Mouse (Mus musculus): ENCODE measurements around the gene Plcb1. TPM values are rescaled to one million over a fixed set of nuclear protein-coding genes. Genes with fewer than 3 reads are reported as not detected.

Gene Plcb1
- polyA plus RNA-seq, 1 experiment from 2014 or later = 8.7 TPM

DNA sequence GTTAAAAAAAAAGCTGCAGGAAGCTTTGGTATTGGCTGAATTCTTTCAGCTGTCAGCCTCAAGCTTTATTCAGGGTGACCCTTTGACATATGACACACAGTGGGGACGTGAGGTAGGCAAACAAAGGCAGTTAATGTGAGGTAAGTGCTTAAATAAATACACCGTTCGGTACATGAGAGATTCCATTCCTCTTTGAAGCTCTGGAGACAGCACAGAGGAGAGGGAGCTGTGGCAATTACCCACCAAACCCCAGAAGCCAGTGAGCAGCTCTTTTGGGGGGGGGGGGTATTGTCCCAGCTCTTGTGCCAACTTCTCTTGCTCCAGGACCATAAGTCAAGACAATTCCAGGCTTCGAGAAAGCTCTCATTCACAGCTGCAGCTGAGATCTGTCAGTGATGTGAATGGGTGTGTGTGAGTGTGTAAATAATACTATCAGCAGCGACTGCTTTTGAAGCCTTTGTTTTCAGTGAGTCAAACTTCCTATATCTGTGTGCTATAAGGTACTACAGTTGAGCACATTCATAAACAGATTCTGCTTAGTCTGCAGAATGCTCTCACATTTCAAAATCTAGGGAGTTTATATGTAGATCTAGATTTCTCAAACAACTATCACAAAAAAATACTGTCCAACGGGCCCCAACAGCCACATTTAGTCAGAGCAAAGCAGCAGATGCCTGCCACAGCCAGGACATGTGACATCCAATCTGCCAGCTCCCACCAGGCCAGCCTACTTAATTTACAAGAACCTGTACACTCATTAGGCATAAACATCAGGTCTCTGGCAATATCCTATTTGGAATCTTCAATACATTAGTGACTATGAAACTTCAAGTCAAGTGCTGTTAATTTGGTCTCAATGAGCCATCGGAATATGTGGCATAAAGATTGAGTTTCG is 40.5 kb downstream of the Plcb1 start:
- H3K36me3 ChIP-seq (ENCODE audit: control insufficient read depth, insufficient read depth, low read length) = no peaks in the 10 kb centered on the region
- no peaks in the 10 kb centered on the region for H3K9me3 ChIP-seq (ENCODE audit: control insufficient read depth, low read length)
- ATAC-seq (ENCODE audit: low read depth) = no peak
- H3K4me3 ChIP-seq (ENCODE audit: low read depth, low read length) = no peak overlapping the region
- 36% methylated on average over 8 of the region's 8 CpGs for WGBS
- no peak overlapping the region for H3K9ac ChIP-seq (ENCODE audit: low read depth, low read length)
- no peak for DNase-seq (ENCODE audit: low spot score)
- H3K4me1 ChIP-seq (ENCODE audit: control insufficient read depth, insufficient read depth, low read length) = no peaks in the 10 kb centered on the region
- H3K4me2 ChIP-seq (ENCODE audit: low read depth, low read length) = no peak overlapping the region
- no peak overlapping the region for H3K27ac ChIP-seq (replicated peaks; ENCODE audit: low read depth, low read length)
- H3K27me3 ChIP-seq (replicated peaks; ENCODE audit: control insufficient read depth, insufficient read depth, low read length) = no peaks in the 10 kb centered on the region

DNA sequence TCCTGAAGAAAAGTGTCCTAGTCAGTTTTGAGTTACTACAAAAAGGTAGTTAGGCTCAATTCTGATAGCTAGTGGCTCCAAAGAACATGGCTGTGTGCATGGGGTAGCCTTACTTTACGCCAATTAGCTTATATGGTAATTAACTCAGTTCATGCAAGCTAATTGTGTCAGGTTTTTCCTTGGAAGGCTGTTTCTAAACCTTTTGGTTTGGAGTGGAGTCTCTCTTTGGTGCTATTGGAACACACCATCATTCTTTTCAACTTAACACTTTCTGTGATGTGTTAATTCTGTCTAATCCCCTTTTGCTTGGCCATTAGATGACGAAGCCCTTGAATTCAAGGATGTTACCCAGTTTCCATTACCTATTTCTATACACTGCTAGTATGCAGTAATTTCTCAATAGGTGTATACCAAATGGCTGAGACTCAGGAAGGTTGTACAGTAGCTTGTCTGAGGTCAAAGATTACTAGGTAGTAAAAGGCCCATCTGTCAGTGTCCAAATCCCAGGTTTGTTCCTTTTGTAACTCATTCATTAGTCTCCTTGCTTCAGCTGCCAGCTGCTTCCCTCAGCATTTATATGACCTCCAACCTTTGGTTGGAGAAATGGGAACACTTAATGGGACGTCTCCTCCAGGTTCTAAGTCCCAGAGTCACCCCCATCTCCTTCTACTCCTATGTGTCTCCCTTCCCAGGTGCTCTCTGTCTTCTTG is 42.1 kb downstream of the Plcb1 start:
- Histone ChIP-seq H3K4me3 (ENCODE audit: low read depth, low read length) (no peak overlapping the region), H3K9ac (ENCODE audit: low read depth, low read length) (no peak overlapping the region), H3K27me3 (replicated peaks; ENCODE audit: control insufficient read depth, insufficient read depth, low read length) (no peaks in the 10 kb centered on the region), H3K36me3 (ENCODE audit: control insufficient read depth, insufficient read depth, low read length) (no peaks in the 10 kb centered on the region), H3K4me1 (ENCODE audit: control insufficient read depth, insufficient read depth, low read length) (no peaks in the 10 kb centered on the region), H3K4me2 (ENCODE audit: low read depth, low read length) (no peak overlapping the region), H3K27ac (replicated peaks; ENCODE audit: low read depth, low read length) (no peak overlapping the region), H3K9me3 (ENCODE audit: control insufficient read depth, low read length) (no peaks in the 10 kb centered on the region)
- WGBS = 78% methylated on average over 3 of the region's 3 CpGs
- DNase-seq (ENCODE audit: low spot score) = no peak
- no peak for ATAC-seq (ENCODE audit: low read depth)

DNA sequence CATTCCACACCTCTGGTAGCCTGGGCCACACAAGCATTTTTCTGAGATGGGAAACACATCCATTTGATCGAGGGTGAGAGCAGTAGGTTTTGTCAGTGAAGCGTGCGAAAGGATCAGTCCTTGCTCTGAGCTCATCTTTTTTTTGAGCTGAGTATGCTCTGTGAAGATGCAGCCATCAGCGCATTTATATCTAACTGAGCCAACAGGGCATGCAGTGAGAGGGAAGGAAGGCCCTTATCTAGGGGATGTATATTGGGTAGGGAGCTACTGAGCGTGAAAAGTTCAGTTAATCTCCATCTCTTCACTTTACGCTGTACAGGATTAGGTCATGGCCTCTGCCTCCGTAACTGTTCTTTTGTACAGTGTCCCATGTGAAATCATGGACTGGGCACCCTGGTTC is 46.0 kb downstream of the Plcb1 start:
- Histone ChIP-seq H3K9me3 (ENCODE audit: control insufficient read depth, low read length) (no peaks in the 10 kb centered on the region), H3K27me3 (replicated peaks; ENCODE audit: control insufficient read depth, insufficient read depth, low read length) (no peaks in the 10 kb centered on the region), H3K9ac (ENCODE audit: low read depth, low read length) (no peak overlapping the region), H3K4me3 (ENCODE audit: low read depth, low read length) (no peak overlapping the region), H3K4me1 (ENCODE audit: control insufficient read depth, insufficient read depth, low read length) (no peaks in the 10 kb centered on the region), H3K36me3 (ENCODE audit: control insufficient read depth, insufficient read depth, low read length) (no peaks in the 10 kb centered on the region), H3K27ac (replicated peaks; ENCODE audit: low read depth, low read length) (no peak overlapping the region), H3K4me2 (ENCODE audit: low read depth, low read length) (no peak overlapping the region)
- ATAC-seq (ENCODE audit: low read depth) (no peak), DNase-seq (ENCODE audit: low spot score) (no peak)
- WGBS = 90% methylated on average over 7 of the region's 7 CpGs

DNA sequence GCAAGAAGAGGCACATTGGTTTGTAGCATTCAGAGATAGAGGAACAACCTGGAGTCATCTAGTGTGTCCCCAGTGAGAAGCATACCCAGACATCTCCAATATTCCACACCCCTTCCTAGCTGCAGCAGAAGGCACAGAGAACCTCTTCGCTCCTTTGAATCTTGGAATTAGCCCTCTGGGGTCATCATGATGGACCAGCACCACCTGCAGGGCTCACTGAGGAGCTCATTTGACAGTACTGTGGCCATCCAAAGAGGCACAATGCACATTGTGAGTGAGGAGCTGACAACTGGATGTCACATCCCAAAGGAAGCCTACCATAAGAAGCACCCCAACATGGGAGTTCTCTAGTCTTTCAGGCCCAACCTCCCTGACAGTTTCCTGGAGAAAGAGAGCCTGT is 50.2 kb downstream of the Plcb1 start:
- no peak for ATAC-seq (ENCODE audit: low read depth)
- H3K9me3 ChIP-seq (ENCODE audit: control insufficient read depth, low read length) = no peaks in the 10 kb centered on the region
- no peaks in the 10 kb centered on the region for H3K27me3 ChIP-seq (replicated peaks; ENCODE audit: control insufficient read depth, insufficient read depth, low read length)
- no peak overlapping the region for H3K9ac ChIP-seq (ENCODE audit: low read depth, low read length)
- H3K36me3 ChIP-seq (ENCODE audit: control insufficient read depth, insufficient read depth, low read length) = no peaks in the 10 kb centered on the region
- no peaks in the 10 kb centered on the region for H3K4me1 ChIP-seq (ENCODE audit: control insufficient read depth, insufficient read depth, low read length)
- WGBS = 79% methylated on average over 1 of the region's 1 CpGs
- no peak for DNase-seq (ENCODE audit: low spot score)
- H3K4me2 ChIP-seq (ENCODE audit: low read depth, low read length) = no peak overlapping the region
- H3K27ac ChIP-seq (replicated peaks; ENCODE audit: low read depth, low read length) = no peak overlapping the region
- H3K4me3 ChIP-seq (ENCODE audit: low read depth, low read length) = no peak overlapping the region

DNA sequence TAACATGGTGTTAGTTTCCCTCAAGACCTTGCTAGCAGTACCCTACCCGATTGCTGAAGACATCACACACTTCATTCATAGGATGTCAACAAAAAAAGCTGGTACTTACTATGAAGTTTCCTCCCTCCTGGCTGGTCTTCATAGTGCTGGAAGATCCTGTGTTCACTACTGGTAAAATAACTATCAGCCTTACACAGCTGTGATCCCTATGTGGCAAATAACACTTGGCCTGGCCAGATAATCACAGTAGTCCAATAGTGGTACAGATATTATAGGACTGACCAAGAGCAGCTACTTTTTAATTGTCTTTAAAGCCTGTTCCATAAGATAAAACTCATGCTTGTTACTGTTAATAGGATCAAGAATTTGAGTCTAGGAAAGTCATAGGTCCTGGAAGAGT is 52.3 kb downstream of the Plcb1 start:
- no peak for ATAC-seq (ENCODE audit: low read depth)
- no peak for DNase-seq (ENCODE audit: low spot score)
- Histone ChIP-seq H3K27ac (replicated peaks; ENCODE audit: low read depth, low read length) (no peak overlapping the region), H3K27me3 (replicated peaks; ENCODE audit: control insufficient read depth, insufficient read depth, low read length) (no peaks in the 10 kb centered on the region), H3K9ac (ENCODE audit: low read depth, low read length) (no peak overlapping the region), H3K4me1 (ENCODE audit: control insufficient read depth, insufficient read depth, low read length) (no peaks in the 10 kb centered on the region), H3K4me3 (ENCODE audit: low read depth, low read length) (no peak overlapping the region), H3K9me3 (ENCODE audit: control insufficient read depth, low read length) (no peaks in the 10 kb centered on the region), H3K4me2 (ENCODE audit: low read depth, low read length) (no peak overlapping the region), H3K36me3 (ENCODE audit: control insufficient read depth, insufficient read depth, low read length) (no peaks in the 10 kb centered on the region)
- 91% methylated on average over 1 of the region's 1 CpGs for WGBS

DNA sequence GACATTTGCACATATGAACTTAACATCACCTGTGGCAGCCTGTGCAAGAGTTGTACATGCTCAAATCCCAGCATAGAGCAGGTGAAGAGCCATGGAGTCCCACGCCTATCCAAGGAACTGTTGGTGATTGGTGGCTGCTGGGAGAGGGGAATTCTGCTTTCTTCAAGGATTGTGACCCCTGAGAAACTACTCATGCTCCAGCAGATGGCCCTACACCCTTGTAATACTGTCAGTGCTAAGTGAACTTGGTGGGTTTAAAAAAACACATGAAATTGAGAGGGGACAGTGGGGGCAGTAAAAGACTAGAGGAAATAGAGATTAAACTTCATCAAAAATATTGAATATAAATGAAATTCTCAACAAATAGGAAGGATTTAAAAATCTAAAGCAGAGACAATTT is 53.0 kb downstream of the Plcb1 start:
- Histone ChIP-seq H3K27me3 (replicated peaks; ENCODE audit: control insufficient read depth, insufficient read depth, low read length) (no peaks in the 10 kb centered on the region), H3K9ac (ENCODE audit: low read depth, low read length) (no peak overlapping the region), H3K4me2 (ENCODE audit: low read depth, low read length) (no peak overlapping the region), H3K27ac (replicated peaks; ENCODE audit: low read depth, low read length) (no peak overlapping the region), H3K4me3 (ENCODE audit: low read depth, low read length) (no peak overlapping the region), H3K36me3 (ENCODE audit: control insufficient read depth, insufficient read depth, low read length) (no peaks in the 10 kb centered on the region), H3K4me1 (ENCODE audit: control insufficient read depth, insufficient read depth, low read length) (no peaks in the 10 kb centered on the region), H3K9me3 (ENCODE audit: control insufficient read depth, low read length) (no peaks in the 10 kb centered on the region)
- DNase-seq (ENCODE audit: low spot score) (no peak), ATAC-seq (ENCODE audit: low read depth) (no peak)
- WGBS = 84% methylated on average over 1 of the region's 1 CpGs

DNA sequence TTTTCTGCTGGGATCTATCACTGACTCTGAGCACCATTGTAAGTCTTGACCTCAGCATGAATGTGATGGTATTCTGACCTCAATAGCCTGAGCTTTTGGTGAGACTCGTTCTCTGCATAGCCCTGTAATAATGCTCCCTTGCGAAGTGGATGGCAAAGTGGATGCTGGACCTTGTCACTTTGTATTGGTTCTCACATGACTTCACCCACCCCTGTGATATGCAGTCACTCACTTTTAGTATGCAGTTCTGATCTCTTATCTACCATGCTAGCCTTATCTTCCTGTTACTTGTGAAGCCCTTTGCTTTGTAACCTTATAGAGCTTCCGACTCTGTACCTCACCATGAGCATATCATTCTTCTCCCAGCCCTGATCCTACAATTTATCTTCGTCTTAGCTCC is 57.0 kb downstream of the Plcb1 start:
- H3K4me2 ChIP-seq (ENCODE audit: low read depth, low read length) = no peak overlapping the region
- H3K9me3 ChIP-seq (ENCODE audit: control insufficient read depth, low read length) = no peaks in the 10 kb centered on the region
- H3K9ac ChIP-seq (ENCODE audit: low read depth, low read length) = no peak overlapping the region
- no peaks in the 10 kb centered on the region for H3K4me1 ChIP-seq (ENCODE audit: control insufficient read depth, insufficient read depth, low read length)
- H3K4me3 ChIP-seq (ENCODE audit: low read depth, low read length) = no peak overlapping the region
- no peaks in the 10 kb centered on the region for H3K27me3 ChIP-seq (replicated peaks; ENCODE audit: control insufficient read depth, insufficient read depth, low read length)
- H3K27ac ChIP-seq (replicated peaks; ENCODE audit: low read depth, low read length) = no peak overlapping the region
- ATAC-seq (ENCODE audit: low read depth) (no peak), DNase-seq (ENCODE audit: low spot score) (no peak)
- no peaks in the 10 kb centered on the region for H3K36me3 ChIP-seq (ENCODE audit: control insufficient read depth, insufficient read depth, low read length)
- WGBS = 89% methylated on average over 4 of the region's 4 CpGs

DNA sequence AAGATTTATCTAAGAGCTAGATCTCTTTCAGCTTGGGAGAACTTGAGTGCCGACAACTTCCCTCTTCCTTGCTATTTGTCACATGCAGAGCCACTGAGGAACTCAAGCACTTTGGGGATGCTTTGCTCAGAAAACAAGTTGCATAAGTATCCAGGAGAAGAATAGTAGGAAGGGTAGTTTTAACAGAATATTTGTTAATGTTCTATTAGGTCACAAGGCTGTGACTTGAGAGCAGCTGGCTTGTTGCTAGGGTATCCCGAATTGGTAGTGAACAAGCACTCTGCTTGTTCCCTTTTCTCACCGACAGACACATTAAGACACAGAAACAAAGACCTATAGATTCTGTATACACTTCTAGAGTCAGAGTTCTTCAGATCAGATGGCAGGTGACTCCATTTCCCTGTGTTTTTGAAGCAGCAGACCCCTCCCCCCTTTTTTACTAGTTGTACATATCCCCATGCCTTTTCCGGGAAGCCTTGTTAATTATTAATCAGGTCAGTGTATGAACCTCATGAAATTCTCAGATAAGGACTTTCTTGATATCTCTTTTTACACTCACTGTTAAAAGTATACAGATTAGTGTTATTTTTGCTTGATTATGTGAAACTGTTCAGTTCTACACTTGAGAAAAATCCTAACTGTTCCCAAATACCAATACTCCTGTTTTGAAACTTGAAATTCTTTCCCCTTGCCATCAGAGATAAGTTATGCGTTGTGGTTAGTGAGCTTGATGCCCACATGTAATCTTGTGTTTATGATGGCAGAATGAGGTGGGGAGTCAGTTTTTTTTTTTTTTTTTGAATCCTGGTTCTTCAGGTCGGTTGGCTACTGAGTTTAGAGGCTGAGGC is 58.7 kb downstream of the Plcb1 start:
- no peak overlapping the region for H3K9ac ChIP-seq (ENCODE audit: low read depth, low read length)
- H3K4me3 ChIP-seq (ENCODE audit: low read depth, low read length) = no peak overlapping the region
- H3K27ac ChIP-seq (replicated peaks; ENCODE audit: low read depth, low read length) = no peak overlapping the region
- ATAC-seq (ENCODE audit: low read depth) = no peak
- H3K9me3 ChIP-seq (ENCODE audit: control insufficient read depth, low read length) = no peaks in the 10 kb centered on the region
- H3K27me3 ChIP-seq (replicated peaks; ENCODE audit: control insufficient read depth, insufficient read depth, low read length) = no peaks in the 10 kb centered on the region
- 73% methylated on average over 6 of the region's 6 CpGs for WGBS
- no peaks in the 10 kb centered on the region for H3K4me1 ChIP-seq (ENCODE audit: control insufficient read depth, insufficient read depth, low read length)
- no peaks in the 10 kb centered on the region for H3K36me3 ChIP-seq (ENCODE audit: control insufficient read depth, insufficient read depth, low read length)
- no peak for DNase-seq (ENCODE audit: low spot score)
- H3K4me2 ChIP-seq (ENCODE audit: low read depth, low read length) = no peak overlapping the region

All from embryonic facial prominence, embryonic 14.5 days (tissue).